ENCODE assay signal across 8 mouse cellular contexts in genomic region chr13:21453449-21453848, GRCm38 (mm10). TPM values are rescaled to one million over a fixed set of nuclear protein-coding genes. Genes with fewer than 3 reads are reported as not detected.
DNase-seq lines count a peak whose midpoint lies in the region; ATAC-seq lines count a peak whose summit lies in the region.

Gene Zscan26, minus strand, starts transcription at chr13:21453730.

- DNase-seq in ZHBTc4 (ENCODE audit: low read depth, low spot score), result peak; percentile 90
- peak; percentile 43 to 64 for DNase-seq in cerebellum, postnatal 4 days (ENCODE audit: low spot score in 2 of 2)
- DNase-seq in gastrocnemius, postnatal 14 days, result peak; percentile 76
- DNase-seq in left cerebral cortex, postnatal 10 days (ENCODE audit: extremely low spot score in 1 of 2, low spot score in 2 of 2), result peak; percentile 63 to 77
- peak; percentile 83 for DNase-seq in right cerebral cortex, postnatal 25 days
- peak; percentile 65 to 77 for DNase-seq in urinary bladder, postnatal 4 days (ENCODE audit: low spot score in 2 of 2)

- intact Hi-C loops in gastrocnemius, postnatal 14 days (cut with DNase I; ENCODE audit: low total_unique reads), result no loop called here
- intact Hi-C loops in left cerebral cortex, postnatal 10 days (cut with DNase I), result loop anchor here (5.0 kb wide), 1 partner anchor 51 kb away; the partner anchor contains the start of gene Zkscan3

- ATAC-seq in inflammation-experienced regulatory T-cells, adult 6 months, result peak; percentile 95
- ATAC-seq in megakaryocyte-erythroid progenitor cell, adult 5-6 weeks (replicated peaks; ENCODE audit: low FRiP score, low TSS enrichment, poor library complexity, severe bottlenecking), result peak; percentile 96

RNA-seq across cellular contexts. Expression of gene Zscan26, which starts in this region (rescaled TPM):
- total RNA-seq in gastrocnemius, postnatal 14 days (2021), result 10 to 100 TPM in 1 of 2 experiments, 1 to 10 TPM in 1; 8.9 to 10.8 TPM
- 10 to 100 TPM; 42.6 to 84.1 (median 72.6) TPM for polyA plus RNA-seq in inflammation-experienced regulatory T-cells, adult 6 months (2017; shearing (Covaris generic))
- total RNA-seq in left cerebral cortex, postnatal 10 days (2021), result 10 to 100 TPM; 27.6 to 30.0 TPM
- total RNA-seq in megakaryocyte-erythroid progenitor cell, adult 5-6 weeks (2014; fragmentation: Nextera tagmentation), result 11.1 and 23.8 TPM in 2 replicates
- total RNA-seq in megakaryocyte-erythroid progenitor cell, adult 5-6 weeks (2017), result 16.8 and 21.2 TPM in 2 replicates

Comparison
In these comparisons a context has a peak if more than half of its experiments do, and no peak if none do; other contexts are left out.
1. Peak in every context shown above with its lines: DNase-seq and ATAC-seq.